Mouse (Mus musculus) heart, embryonic 14.5 days (tissue): ENCODE data around the gene Egfl8. TPM values are rescaled to one million over a fixed set of nuclear protein-coding genes. Genes with fewer than 3 reads are reported as not detected.

Source experiments
- ATAC-seq: fragments of 200-750 bp; cut with Nextera tagmentation; 2 replicates; pipeline ENCODE4 v1.8.0; 2017; ENCODE audit warnings: low read depth, moderate TSS enrichment; ENCODE audit not compliant: insufficient number of reproducible peaks, insufficient read depth, low FRiP score
- H3K27ac ChIP-seq, 2 experiments: fragments of 200-500 bp in 1 of 2; fragments of 300-500 bp in 1 of 2; sonication (generic) in 1 of 2; replicated peaks in 1 of 2; 2 replicates each; pipeline ENCODE4 v1.5.1; 2012 to 2014; ENCODE audit warnings: low read depth in 2 of 2, low read length in 2 of 2, control low read depth in 1 of 2, mild to moderate bottlenecking in 1 of 2, mixed read lengths in 1 of 2; ENCODE audit not compliant: control insufficient read depth in 1 of 2, insufficient read depth in 1 of 2
- H3K27me3 ChIP-seq: fragments of 300-500 bp; sonication (generic); 2 replicates; pipeline ENCODE4 v1.6.1; 2014; ENCODE audit warnings: mild to moderate bottlenecking, low read length, control low read depth; ENCODE audit not compliant: control insufficient read depth, insufficient read depth
- H3K36me3 ChIP-seq: fragments of 300-500 bp; sonication (generic); 2 replicates; pipeline ENCODE4 v1.6.1; 2014; ENCODE audit warnings: mild to moderate bottlenecking, control low read depth, low read length, mixed read lengths; ENCODE audit not compliant: control insufficient read depth, insufficient read depth
- H3K4me1 ChIP-seq, 2 experiments: fragments of 200-500 bp in 1 of 2; fragments of 300-500 bp in 1 of 2; sonication (generic) in 1 of 2; 2 replicates each; pipeline ENCODE4 v1.6.1; 2012 to 2014; ENCODE audit warnings: low read length in 2 of 2, control low read depth in 1 of 2, mixed read lengths in 1 of 2; ENCODE audit not compliant: control insufficient read depth in 2 of 2, insufficient read depth in 2 of 2
- H3K4me2 ChIP-seq: fragments of 300-500 bp; sonication (generic); 2 replicates; pipeline ENCODE4 v1.6.1; 2014; ENCODE audit warnings: mild to moderate bottlenecking, low read length
- H3K4me3 ChIP-seq, 2 experiments: fragments of 200-500 bp in 1 of 2; fragments of 300-500 bp in 1 of 2; sonication (generic) in 1 of 2; 2 replicates each; pipeline ENCODE4 v1.5.1; 2012 to 2014; ENCODE audit warnings: low read length in 2 of 2, mild to moderate bottlenecking in 2 of 2, control low read depth in 1 of 2, low read depth in 1 of 2, moderate library complexity in 1 of 2; ENCODE audit not compliant: control insufficient read depth in 1 of 2, insufficient read depth in 1 of 2
- H3K9ac ChIP-seq: fragments of 300-500 bp; sonication (generic); 2 replicates; pipeline ENCODE4 v1.6.1; 2014; ENCODE audit warnings: mild to moderate bottlenecking, low read length
- H3K9me3 ChIP-seq: fragments of 300-500 bp; sonication (generic); 2 replicates; pipeline ENCODE4 v1.6.1; 2016; ENCODE audit warnings: low read length, control low read depth; ENCODE audit not compliant: control insufficient read depth
- WGBS: fragments of 180-500 bp; shearing (Covaris S2); extraction: QIAGEN DNeasy Blood & Tissue Kit; methylation state at CpG from one replicate; pipeline ENCODE4 v1.1.7; 2014; 5-methylcytosine and 5-hydroxymethylcytosine counted together
- polyA plus RNA-seq: library from polyadenylated mRNA; unstranded; fragments of >200 nt; fragmentation: Nextera tagmentation; extraction: Ambion mirVana; gene quantifications from 2 replicates; pipeline ENCODE4 v1.2.1, GENCODE M21; 2014

The Egfl8 gene
- polyA plus RNA-seq, 1 experiment from 2014 or later, result 0.55 TPM

- Histone ChIP-seq H3K27me3 (no peaks in the 10 kb centered on the region), H3K4me3 (no peak overlapping the region), H3K4me2 (no peak overlapping the region), H3K27ac (no peak overlapping the region), H3K9me3 (no peaks in the 10 kb centered on the region), H3K9ac (no peak overlapping the region), H3K36me3 (no peaks in the 10 kb centered on the region), H3K4me1 (peaks cover 4 to 24% of the 10 kb centered on the region in 2 experiments; a peak in 3 of 4 replicates)
- WGBS, result 84% methylated on average over 3 of the region's 3 CpGs
- no peak for ATAC-seq
Measured at GRCm38 (mm10) chr17:34641945-34642344, 26.2 kb upstream of the Egfl8 start.

GRCm38 (mm10) chr17:34640778-34641601, 25.2 kb upstream of the Egfl8 start:
- Histone ChIP-seq H3K4me3 (no peak overlapping the region), H3K9ac (no peak overlapping the region), H3K4me2 (no peak overlapping the region), H3K27me3 (no peaks in the 10 kb centered on the region), H3K4me1 (peaks cover 4 to 17% of the 10 kb centered on the region in 2 experiments; a peak in 3 of 4 replicates), H3K36me3 (no peaks in the 10 kb centered on the region), H3K9me3 (no peaks in the 10 kb centered on the region), H3K27ac (peak overlapping the region; percentile 15 to 67)
- 17% methylated on average over 11 of the region's 11 CpGs for WGBS
- ATAC-seq, result no peak

GRCm38 (mm10) chr17:34639461-34640255, 23.9 kb upstream of the Egfl8 start:
- Histone ChIP-seq H3K4me1 (peaks cover 2 to 7% of the 10 kb centered on the region in 2 experiments; a peak in 1 of 4 replicates), H3K4me2 (no peak overlapping the region), H3K9me3 (no peaks in the 10 kb centered on the region), H3K9ac (no peak overlapping the region), H3K27me3 (no peaks in the 10 kb centered on the region), H3K36me3 (no peaks in the 10 kb centered on the region), H3K4me3 (no peak overlapping the region), H3K27ac (no peak overlapping the region)
- no peak for ATAC-seq
- WGBS, result 75% methylated on average over 7 of the region's 7 CpGs

- peaks cover 17% of the 10 kb centered on the region for H3K27me3 ChIP-seq
- ATAC-seq, result no peak
- no peak overlapping the region for H3K9ac ChIP-seq
- no peaks in the 10 kb centered on the region for H3K9me3 ChIP-seq
- WGBS, result 64% methylated on average over 3 of the region's 3 CpGs
- H3K36me3 ChIP-seq, result no peaks in the 10 kb centered on the region
- H3K4me2 ChIP-seq, result no peak overlapping the region
- no peak overlapping the region for H3K27ac ChIP-seq
- H3K4me1 ChIP-seq, result peaks cover 2 to 7% of the 10 kb centered on the region in 2 experiments; a peak in 2 of 4 replicates
- no peak overlapping the region for H3K4me3 ChIP-seq
Measured at GRCm38 (mm10) chr17:34637459-34637858, 21.7 kb upstream of the Egfl8 start.

- Histone ChIP-seq H3K9ac (no peak overlapping the region), H3K36me3 (no peaks in the 10 kb centered on the region), H3K4me1 (peaks cover 3 to 19% of the 10 kb centered on the region in 2 experiments; a peak in 3 of 4 replicates), H3K4me2 (no peak overlapping the region), H3K27ac (no peak overlapping the region), H3K4me3 (no peak overlapping the region), H3K9me3 (no peaks in the 10 kb centered on the region), H3K27me3 (peaks cover 35% of the 10 kb centered on the region)
- ATAC-seq, result no peak
- WGBS, result 67% methylated on average over 2 of the region's 2 CpGs
Measured at GRCm38 (mm10) chr17:34635671-34636070, 19.9 kb upstream of the Egfl8 start.

GRCm38 (mm10) chr17:34632261-34632691, 16.5 kb upstream of the Egfl8 start:
- Histone ChIP-seq H3K27me3 (peaks cover 51% of the 10 kb centered on the region), H3K9ac (peak overlapping the region; percentile 46; the same call in 1 of the 2 replicates), H3K36me3 (no peaks in the 10 kb centered on the region), H3K27ac (no peak overlapping the region), H3K4me1 (peaks cover 14 to 34% of the 10 kb centered on the region in 2 experiments), H3K4me3 (peak overlapping the region; percentile 27 to 33), H3K4me2 (peak overlapping the region; percentile 68), H3K9me3 (no peaks in the 10 kb centered on the region)
- under 1% methylated on average over 25 of the region's 26 CpGs for WGBS
- ATAC-seq, result 0 out of 2 replicates have a peak, but pooled peaks have one; percentile 25

GRCm38 (mm10) chr17:34631647-34632046, 15.9 kb upstream of the Egfl8 start:
- ATAC-seq, result no peak

More at GRCm38 (mm10) chr17:34631647-34632046, 15.9 kb upstream of the Egfl8 start:
- Histone ChIP-seq H3K9me3 (no peaks in the 10 kb centered on the region), H3K36me3 (no peaks in the 10 kb centered on the region), H3K4me3 (peak overlapping the region in 1 of 2 experiments; percentile 33; a peak in 2 of 4 replicates), H3K9ac (peak overlapping the region; percentile 46; the same call in 1 of the 2 replicates), H3K4me2 (peak overlapping the region; percentile 68), H3K27ac (no peak overlapping the region), H3K4me1 (peaks cover 14 to 36% of the 10 kb centered on the region in 2 experiments), H3K27me3 (peaks cover 51% of the 10 kb centered on the region)
- 8% methylated on average over 12 of the region's 12 CpGs for WGBS
